Mouse (Mus musculus) G1E (cell line): ENCODE data around the gene Stx8.

ENCODE experiments used
- CTCF ChIP-seq: IDR thresholded peaks from 2 replicates; pipeline ENCODE4 v1.5.1; 2012; ENCODE audit warnings: low read depth, low read length, inconsistent platforms, mixed read lengths
- POLR2AphosphoS5 ChIP-seq: IDR thresholded peaks from 2 replicates; pipeline ENCODE4 v1.6.1; 2012; ENCODE audit warnings: low read depth, low read length, inconsistent platforms; ENCODE audit not compliant: insufficient replicate concordance
- TAL1 ChIP-seq: conservative IDR thresholded peaks from 2 replicates; pipeline ENCODE4 v1.6.1; 2012; ENCODE audit warnings: low read depth, low read length, inconsistent platforms, mixed read lengths

DNA sequence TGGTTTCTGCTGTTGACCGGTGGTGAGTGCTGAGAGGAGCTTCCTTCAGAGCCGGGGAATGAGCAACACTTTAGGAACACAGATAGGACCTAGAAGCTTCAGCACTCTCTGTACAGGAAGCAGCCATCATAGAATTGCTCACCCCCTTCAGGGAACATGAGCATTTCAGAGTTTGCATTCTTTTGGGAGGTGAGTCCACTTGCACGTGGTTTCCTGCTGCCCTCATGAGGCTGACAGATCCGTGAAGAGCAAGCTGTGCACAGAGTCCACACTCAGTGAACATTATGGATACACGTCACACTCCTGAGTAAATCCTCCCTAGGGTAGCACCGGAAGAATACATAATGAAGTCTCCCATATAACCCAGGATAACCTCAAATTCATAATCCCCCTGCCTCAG is 229.2 kb downstream of the Stx8 start:
- no peak for TF ChIP-seq CTCF
- TF ChIP-seq POLR2AphosphoS5: no peak
- TF ChIP-seq TAL1: no peak
